Mouse (Mus musculus): Measurements from ENCODE around the gene Rbm46.

Gene Rbm46

GRCm38 (mm10) chr3:82876372-82876739, at the start of gene Rbm46:
Gene Rbm46, minus strand, starts transcription at chr3:82876483.
- peak; percentile 83 for DNase-seq (ENCODE audit: low spot score)

GRCm38 (mm10) chr3:82915632-82916031, 39.3 kb upstream of the Rbm46 start:
- no peak for DNase-seq (ENCODE audit: low spot score)

DNA sequence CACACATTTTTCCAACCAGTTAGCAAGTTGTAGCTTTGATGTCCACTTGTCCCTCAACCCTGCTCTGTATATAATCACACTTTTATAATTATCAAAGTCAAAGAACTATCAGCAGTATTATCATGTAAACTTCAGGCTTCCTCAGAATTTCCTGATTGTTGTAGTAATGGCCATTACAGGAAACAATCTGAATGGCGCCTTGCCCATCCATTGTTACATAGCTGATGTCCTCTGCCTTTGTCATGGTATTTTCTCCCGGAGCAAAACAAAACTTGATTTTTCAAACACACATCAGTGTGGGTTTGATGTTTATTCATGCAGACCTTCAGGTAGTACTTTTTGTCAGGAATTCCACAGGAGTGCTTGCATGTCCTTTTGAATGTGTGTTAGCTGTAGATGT, 32.4 kb upstream of the Rbm46 start:
- no peak for DNase-seq (ENCODE audit: low spot score)

GRCm38 (mm10) chr3:82904211-82904908, 28.1 kb upstream of the Rbm46 start:
- DNase-seq (ENCODE audit: low spot score) = no peak

- DNase-seq (ENCODE audit: low spot score) = peak; percentile 40
Measured at GRCm38 (mm10) chr3:82903613-82904205, 27.4 kb upstream of the Rbm46 start, which contains the start of gene Lrat. Gene Lrat, minus strand, starts transcription at chr3:82903973.

DNA sequence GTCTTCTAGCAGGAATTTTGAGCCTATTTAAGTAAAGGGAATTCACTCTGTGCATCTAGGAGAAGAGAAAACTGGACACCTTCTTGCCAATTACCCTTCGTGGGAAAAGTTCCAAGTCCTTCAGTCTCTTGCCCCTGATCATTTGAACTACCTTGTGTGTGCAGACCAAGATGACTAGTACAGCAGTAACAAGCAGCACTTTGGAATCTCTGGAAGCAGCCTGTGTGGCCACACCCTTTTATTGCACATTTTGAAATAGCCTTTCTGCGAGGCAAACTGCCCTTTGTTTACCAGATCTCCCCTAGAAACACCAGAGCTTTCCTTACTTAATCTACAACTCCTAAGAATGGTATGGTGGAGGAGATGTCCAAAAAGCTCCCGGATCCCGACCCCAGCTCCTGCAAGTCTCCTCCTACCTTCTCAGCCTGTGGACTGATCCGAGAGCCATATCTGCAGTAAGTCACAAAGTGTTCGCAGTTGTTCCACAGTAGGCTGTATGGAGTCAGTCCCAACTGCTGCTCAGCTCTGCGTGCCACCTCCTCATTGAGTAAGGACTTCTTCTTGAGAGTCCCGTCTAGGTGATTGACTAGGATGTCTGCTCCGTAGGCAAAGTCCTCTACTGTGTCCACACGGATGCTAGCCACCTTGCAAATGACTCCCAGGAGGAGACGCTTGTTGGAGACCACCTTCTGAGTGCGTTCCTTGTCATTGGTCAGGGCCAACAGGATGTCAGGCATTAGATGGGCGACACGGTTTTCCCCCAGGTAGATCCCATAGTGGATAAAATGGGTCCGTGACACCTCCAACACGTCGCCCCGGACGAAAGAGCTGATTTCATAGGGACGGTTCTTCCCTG, 26.7 kb upstream of the Rbm46 start:
- no peak for DNase-seq (ENCODE audit: low spot score)

DNA sequence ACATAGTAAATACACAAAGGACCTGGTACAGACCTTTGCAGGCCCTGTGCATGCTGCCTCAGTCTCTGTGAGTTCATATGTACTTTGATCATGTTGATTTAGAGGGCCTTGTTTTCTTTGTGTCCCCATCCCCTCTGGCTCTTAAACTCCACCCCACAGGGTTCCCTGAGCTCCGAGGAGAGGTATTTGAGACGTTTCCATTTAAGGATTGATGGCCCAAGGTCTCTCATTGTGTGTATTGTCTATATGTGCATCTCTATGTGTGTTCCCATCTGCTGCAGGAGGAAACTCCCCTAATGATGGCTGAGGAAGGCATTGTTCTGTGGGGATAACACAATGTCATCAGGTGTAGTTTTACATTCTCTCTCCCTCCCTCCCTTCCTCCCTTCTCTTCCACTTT, 12.6 kb upstream of the Rbm46 start:
- no peak for DNase-seq (ENCODE audit: low spot score)

DNA sequence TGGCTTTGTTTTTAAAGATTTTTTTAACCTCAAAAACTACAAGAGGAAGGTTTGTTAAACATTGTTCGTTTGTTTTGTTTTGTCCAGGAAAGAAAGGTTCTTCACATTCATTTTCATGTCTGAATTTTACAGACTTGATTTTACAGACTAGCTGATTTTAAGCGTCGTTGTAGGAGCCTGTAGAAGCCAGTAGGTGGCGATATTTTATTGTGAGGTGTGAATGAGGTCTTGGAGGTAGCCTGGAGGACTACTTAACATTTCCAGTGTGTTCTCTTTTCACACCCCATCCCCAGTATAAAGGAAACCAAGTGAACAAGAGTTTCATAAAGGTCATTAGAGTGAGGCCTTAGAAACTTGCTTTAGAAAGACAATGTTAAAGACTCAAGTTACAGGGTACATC, 975 bp upstream of the Rbm46 start:
- DNase-seq (ENCODE audit: low spot score) = no peak

DNA sequence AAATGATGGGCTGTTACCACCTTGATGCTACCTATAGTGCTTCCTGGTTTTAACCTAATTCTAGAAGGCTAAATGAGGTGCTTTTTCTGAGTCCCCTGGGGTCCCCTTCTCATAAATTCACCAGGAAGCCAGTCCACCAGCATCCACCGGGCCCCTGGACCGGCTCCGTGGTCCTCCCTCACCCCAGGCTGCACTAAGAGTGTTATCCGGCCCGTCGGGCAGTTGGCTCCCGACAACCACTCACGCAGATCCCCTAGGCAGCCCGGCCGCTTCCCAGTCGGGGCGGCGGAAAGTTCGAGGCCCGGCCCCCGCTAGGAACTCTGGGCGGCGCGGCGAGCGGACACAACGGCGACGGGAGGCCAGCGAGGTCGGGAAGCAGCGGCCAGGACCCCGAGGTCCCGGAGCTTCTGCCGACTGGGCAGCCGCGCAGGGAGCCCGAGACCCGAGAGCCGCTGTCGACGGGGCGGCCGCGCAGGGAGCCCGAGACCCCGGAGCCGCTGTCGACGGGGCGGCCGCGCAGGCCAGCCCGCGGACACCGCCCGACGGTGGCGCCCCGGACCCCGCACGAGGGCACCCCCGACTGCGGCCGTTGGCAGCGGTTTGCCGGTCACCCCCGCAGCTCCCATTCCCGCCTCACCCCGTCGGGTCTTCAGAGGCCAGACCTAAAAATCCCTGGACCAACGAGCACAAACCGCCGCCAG, 462 bp downstream of the Rbm46 start:
- DNase-seq (ENCODE audit: low spot score) = no peak

DNA sequence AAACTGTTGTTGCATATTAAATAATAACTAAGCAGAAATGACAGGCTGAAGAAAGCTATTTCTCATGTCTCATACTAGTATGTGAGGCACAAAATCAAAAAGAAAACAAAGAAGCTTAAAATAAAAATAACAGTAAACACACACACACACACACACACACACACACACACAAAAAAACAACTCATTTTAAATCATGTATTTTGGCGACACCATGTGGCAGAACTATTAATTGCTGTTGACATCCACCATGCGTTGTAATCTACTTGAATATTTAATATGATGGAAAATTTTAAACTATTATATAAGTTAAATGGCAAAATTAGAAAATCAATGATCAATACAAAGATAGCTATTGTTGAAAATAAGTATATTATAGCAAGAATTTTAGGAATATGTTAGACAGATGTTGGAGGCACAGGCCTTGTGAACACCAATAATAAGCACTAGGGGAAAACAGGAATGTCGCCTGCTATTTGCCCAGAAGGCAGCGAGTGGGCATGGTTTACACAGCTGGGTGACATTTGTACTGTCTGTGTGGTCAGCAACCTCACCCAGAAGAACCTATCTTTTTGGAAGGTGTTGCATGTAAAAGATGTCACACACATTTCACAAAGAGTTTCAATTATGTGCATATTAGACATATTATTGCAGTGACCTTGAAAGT, 18.7 kb downstream of the Rbm46 start:
- DNase-seq (ENCODE audit: low spot score) = no peak

DNA sequence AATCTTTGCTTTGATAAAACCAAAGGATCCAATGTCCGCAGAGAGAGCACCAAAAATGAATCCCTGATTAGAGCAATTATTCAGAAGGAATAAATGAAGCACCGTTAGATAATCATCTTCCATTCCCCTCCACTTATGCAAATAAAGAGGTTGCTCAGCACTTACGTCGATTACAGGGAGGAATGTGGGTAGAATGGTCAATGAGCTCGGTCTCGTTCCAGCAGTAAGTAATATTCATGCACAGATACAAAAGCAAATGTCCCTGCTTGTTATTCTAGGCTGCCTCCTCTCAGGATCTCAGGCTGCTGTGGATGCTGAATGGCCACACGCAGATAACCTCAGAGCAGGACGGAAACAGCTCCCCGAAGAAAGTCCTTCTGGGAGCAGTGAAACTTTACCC, 51.1 kb downstream of the Rbm46 start:
- DNase-seq (ENCODE audit: low spot score) = no peak

DNA sequence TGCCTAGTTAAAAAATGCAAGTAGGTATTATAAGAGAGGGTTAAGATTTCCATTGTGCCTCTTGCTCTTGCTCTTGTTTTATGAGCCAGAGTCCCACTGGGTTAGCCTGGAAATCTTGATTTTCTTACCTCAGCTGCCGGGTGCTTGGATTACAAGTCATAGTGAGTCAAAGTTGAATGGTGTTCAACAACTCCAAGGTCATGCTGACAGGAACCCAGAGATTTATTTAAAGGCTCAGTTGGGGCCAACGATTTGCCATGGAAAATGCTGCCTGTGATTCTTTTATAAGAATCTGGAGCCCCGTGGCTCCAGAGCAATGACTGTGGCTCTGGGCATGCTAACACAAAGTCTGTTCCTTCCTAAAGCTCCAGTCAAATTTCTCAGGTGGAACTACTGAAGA, 64.4 kb downstream of the Rbm46 start:
- DNase-seq (ENCODE audit: low spot score) = no peak

DNA sequence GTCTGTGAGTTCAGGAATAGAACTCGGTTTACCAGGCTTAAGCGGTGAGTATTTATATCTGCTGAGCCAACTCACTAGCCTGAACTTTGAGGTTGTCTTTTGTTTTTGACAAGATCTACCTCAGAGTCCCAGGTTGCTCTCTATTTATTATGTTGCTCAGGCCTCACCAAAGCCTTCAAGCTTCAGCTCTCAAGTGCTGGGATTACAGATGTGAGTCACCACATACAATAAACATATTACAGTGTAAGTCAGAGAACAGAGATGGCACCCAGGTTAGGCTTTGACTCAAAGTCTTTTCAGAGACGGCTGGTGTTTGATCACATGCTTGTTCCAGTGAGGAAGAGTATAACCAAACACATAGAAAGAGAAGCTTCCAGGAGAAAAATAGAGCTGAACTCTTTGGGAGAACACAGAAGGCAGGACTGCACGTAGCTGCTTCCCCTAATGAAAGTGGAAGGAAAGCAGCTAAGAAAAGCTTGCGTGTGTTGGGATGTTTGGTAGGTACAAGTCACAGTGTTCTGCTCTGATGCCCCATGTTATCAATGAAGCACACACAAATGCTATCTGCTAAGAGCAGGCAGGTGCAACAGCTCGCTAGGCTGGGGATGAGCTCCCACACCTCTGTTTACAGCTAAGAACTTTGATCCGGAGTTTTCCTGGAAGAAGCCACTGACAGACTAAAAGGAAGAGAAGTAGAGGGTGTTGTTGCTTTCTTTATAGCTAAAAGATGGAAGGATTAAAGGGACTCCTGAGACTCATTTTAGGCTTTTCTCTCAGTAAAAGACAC, 65.8 kb downstream of the Rbm46 start:
- DNase-seq (ENCODE audit: low spot score) = no peak

- DNase-seq (ENCODE audit: low spot score) = no peak
Measured at GRCm38 (mm10) chr3:82809769-82810168, 66.5 kb downstream of the Rbm46 start.

DNA sequence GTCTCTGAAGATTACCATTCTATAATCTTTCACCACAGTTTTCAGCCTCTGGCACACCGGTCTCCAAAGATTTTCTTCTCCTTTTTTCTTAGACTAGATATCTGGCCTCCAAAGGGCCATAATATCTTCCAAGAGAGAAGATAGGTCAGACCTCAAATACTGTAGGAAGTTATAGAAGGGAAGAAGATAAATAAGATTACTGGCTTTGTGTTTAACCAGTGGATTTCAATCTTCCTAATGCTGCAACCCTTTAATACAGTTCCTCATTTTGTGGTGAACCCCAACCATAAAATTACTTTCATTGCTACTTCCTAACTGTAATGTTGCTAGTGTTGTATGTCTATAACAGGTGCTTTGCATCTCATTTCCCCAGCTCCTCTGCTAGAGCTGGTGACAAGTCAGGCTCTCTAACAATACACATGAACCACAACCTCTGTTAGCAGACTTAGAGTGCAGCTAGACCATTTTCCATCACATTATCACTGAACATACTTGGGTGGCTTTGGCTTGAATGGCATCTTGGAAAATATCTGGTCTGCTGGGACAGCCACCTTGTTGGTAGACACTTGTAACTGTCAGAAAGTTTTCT, 67.9 kb downstream of the Rbm46 start:
- no peak for DNase-seq (ENCODE audit: low spot score)

DNA sequence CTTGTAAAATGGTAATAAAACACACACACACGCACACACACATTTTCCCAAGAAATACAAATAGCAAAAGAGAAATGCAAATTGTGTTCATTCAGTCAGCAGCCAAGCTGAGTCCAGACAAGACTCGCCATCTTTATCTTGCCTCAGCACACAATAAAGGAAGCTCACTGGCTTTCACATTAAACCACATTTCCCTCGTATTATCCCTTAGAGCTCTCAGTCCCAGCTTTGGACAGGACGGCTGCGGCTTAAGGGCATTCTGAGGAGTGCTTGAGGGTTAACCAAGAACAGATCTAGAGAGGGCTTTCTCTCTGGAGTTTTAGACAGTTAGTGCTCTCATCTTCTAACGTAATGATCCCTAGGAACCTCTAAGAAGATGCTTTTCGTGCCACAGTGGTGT, 71.0 kb downstream of the Rbm46 start:
- no peak for DNase-seq (ENCODE audit: low spot score)

DNA sequence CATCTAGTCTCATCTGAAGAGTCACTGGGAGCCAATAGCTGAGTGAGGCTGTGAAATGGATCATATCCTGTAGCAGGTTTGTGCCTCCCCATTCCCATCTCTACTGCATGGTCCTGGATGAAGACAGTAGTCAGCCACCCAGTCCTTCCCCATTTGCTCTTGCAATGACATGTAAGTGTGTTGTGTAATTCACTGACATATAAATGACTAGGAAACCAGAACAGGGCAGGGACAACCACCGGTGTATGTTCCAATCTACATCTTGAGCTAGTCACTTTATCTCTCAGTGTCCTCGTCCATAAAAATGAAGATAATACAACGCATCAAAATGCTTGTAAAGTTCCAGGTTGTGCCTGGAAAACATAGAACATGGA, 75.8 kb downstream of the Rbm46 start:
- DNase-seq (ENCODE audit: low spot score) = no peak

DNA sequence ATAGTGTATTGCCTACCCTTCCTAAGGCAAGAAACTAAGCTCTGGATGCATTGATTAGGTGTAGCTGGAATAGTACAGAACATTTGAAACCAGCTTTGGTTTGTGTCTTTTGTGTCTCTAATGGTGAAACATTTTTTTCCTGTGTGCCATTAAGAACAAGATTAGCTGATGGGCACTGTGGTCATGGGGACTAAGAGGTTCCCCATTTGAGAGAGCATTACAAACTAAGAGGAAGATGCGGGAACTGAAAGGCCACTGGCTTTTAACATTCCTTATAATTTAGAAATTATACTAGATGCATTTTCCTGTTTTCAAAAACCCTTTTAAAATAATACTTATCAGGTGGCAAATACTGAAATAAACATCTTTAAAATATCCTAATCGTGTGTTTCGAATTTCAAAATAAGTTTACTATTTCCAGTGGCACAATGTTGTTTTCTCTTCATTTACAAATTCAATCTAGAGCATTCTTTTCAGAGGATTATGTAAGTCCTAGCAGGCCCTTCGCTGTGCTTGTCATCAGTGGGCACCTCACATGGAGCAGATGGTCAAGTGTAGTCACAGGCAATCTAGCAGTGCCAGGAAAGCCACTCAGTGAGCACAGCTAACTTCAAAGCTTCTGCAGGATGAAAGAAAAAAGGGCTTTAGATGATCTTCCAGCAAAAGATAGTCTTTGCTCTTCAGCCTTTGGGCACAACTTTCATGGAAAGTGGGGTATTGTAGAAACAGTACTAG, 76.4 kb downstream of the Rbm46 start:
- DNase-seq (ENCODE audit: low spot score) = no peak

GRCm38 (mm10) chr3:82793656-82794055, 82.6 kb downstream of the Rbm46 start:
- no peak for DNase-seq (ENCODE audit: low spot score)

- DNase-seq (ENCODE audit: low spot score) = no peak
Measured at GRCm38 (mm10) chr3:82791663-82792062, 84.6 kb downstream of the Rbm46 start.
